Mouse (Mus musculus) thymus, postnatal 36 days (tissue): Measurements from ENCODE around the gene Map4.

Source experiments
- DNase-seq, 2 experiments: peaks; one replicate each; pipeline ENCODE4 v3.0.0; 2022; ENCODE audit warnings: mixed read lengths in 2 of 2

Gene Map4

DNA sequence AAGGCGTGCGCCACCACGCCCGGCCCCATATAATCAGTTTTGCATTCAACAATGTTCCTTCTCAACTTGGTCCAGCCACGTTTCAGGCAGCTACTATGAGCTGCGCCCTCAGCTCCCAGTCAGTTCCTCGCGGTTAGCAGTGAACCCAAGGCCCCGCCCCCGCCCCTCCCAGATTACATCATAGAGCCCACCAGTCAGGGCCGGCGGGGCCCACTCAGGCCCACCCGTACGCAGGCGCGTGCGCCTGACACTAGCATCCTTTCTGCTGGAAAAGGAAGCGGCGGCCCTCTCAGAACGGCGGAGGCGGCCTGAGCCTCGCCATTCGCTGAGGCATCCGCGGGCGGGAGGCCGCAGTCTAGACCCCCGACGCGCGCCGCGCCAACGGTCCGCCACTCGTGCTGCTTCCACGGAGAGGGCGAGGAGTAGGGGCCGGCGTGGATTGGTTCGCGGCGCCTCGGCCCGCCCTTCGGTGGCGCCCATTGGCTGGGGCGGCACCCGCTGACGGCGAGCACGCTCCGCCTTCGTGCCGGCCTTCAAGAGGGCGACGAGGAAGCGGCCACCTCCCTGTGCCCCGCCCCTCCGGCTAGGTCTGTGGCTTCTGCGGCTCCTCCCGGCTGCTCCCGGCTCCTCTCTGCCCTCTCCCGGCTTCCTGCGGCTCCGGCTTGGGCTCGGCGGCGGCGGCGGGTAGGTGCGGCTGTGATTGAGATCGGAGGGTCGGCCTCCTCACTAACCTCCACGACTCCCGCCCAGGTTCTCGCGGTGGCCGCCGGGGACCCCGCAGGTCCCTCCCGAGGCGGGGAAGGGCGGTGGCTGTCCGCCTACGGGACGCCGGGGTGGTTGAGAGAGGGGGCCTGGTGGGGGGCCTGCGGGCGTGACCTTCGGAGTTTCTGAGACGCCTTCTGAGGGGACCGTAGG, at the start of gene Map4:
TSS of gene Map4 (plus strand) at position 204 of the 915 bp plus-strand sequence.
- peak; percentile 97 to 99 for DNase-seq

- no peak for DNase-seq
Observed at GRCm38 (mm10) chr9:109886259-109886658, 45.0 kb upstream of the Map4 start.

- DNase-seq = no peak
Observed at GRCm38 (mm10) chr9:109887321-109887720, 43.9 kb upstream of the Map4 start.

GRCm38 (mm10) chr9:109891501-109891900, 39.8 kb upstream of the Map4 start:
- DNase-seq = no peak

DNA sequence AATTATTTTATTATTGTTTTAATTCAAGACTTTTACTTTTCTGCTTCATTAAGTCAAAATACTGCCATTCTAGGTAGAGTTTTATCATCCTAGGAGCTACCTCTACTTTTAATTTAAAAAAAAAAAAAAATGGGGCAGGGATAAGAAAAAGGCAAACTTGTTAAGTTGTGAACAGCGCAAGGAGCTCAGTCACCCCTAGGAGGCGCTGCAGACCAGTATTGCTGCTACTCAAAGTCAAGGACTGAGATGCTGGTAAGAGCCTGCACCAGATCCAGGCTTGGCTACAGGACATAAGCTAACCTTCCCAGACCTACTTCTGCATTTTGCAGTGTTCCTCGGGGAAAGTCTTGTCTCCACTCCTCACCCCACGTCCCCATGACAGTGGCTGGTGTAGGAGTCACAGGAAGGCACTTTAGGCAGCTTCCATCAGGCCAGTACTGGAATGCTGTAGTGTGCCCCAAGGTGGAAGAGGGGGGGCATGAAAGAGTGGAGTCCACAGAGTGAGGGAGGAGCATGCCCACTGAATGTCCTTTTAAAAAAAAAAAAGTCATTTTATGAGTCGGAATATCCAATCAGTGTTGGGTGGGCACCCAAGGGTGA, 38.5 kb upstream of the Map4 start:
- peak; percentile 64 to 68 for DNase-seq

DNA sequence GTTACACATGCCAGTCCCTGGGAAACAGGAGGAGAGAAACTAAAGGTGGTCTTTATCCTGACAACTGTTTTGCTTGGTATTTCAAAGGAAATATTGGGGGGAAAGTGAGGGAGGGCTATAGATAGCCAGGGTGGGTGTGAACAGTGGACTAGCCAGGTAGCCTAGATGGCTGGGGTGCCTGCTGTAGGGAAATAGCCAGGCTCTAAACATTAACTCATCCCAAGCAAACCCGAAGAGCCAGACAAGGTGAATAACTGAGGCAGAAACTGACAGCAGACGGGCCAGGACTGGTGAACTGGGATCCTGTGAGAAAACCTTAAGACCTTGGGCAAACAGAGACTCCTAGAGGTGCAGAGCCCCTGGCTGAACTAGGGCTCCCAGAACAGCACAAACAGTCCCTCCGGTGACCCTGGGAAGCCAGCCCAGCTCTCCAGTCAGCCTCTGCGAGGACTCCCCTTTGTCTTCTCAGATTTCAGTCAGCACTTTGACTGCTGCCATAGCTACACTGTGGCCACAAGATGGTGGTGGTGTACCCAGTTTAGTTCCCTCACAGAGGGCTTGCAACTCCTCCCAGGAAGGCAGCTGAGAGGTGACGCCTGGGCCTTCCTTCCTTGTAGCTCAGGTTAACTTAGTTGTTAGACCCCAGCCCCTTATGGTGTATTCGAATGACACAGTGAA, 36.7 kb upstream of the Map4 start:
- peak; percentile 49 to 57 for DNase-seq

GRCm38 (mm10) chr9:109895593-109895992, 35.7 kb upstream of the Map4 start:
- DNase-seq = no peak

- DNase-seq = no peak
Observed at GRCm38 (mm10) chr9:109896253-109897150, 34.8 kb upstream of the Map4 start.

- DNase-seq = no peak
Observed at GRCm38 (mm10) chr9:109898027-109898426, 33.2 kb upstream of the Map4 start.

GRCm38 (mm10) chr9:109899361-109899760, 31.9 kb upstream of the Map4 start:
- no peak for DNase-seq

- no peak for DNase-seq
Observed at GRCm38 (mm10) chr9:109899774-109900173, 31.5 kb upstream of the Map4 start.

DNA sequence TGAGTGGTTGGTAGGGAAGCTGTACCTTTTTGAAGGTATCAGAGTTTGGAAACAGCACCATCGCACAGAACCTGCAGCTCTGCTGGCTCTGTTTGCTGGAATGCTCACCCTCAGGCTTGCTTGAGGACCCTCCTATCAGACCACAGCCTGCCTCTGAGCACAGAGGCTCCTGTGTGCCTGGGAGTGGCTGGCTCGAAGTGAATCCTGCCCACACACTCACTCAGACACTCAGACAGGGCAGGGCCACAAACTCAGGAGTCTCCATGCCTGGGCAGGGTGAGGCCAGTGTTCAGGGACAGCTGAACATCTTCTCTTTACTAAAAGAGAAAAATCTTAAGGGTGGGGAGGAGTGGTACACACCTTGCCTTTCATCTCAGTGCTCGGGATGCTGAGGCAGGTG, 30.7 kb upstream of the Map4 start:
- DNase-seq = no peak

GRCm38 (mm10) chr9:109902246-109902645, 29.0 kb upstream of the Map4 start:
- DNase-seq = no peak

DNA sequence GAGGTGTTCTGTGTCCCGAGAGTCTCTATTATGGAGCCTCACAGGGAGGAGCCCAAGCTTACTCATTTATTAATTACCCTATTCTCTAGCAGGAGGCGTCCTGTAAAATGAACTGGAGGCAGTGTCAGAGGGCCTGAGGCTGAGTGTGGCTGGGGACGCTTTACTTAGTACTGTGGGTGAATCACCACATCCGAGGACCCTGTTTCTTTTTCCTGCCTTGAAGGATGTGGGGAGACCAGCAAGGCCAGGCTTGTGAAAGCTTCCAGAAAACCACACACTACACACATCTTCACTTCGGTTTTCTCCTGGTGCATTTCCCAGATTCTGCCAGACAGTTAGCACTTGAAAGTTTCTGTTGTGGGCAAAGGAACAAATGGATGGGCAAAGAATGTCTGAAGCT, 28.5 kb upstream of the Map4 start:
- DNase-seq = no peak

- DNase-seq = no peak
Observed at GRCm38 (mm10) chr9:109907300-109907699, 24.0 kb upstream of the Map4 start.

DNA sequence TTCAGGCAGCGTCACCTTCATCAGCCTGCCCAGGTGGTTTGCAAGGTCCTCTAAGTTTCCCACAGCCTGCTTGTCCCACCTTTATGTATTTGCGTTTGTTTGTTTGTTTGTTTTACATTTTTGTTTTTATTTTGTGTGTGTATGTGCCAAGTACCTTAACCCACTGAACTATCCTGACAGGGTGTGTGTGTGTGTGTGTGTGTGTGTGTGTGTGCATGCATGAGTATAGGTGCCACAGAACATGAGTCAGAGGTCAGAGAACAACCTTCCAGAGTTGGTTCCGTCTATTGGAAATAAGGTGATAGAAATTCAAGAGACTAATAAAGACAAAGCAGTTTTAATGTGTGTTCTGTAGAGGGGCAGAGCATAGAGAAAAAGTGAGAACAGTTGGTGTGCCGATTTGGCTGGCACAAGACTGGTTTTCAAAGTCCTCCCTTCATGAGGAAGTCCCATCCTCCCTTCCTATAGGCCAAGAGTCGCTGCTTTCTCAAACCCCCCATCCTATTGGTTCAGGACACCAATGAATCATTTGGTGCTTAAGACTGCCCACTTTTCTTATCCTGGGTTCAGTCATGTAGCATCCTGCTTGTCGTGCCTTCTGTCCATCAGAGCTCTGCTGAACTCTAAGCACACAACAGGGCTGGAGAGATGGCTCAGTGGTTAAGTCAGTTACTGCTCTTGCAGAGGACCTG, 23.3 kb upstream of the Map4 start:
- DNase-seq = no peak

DNA sequence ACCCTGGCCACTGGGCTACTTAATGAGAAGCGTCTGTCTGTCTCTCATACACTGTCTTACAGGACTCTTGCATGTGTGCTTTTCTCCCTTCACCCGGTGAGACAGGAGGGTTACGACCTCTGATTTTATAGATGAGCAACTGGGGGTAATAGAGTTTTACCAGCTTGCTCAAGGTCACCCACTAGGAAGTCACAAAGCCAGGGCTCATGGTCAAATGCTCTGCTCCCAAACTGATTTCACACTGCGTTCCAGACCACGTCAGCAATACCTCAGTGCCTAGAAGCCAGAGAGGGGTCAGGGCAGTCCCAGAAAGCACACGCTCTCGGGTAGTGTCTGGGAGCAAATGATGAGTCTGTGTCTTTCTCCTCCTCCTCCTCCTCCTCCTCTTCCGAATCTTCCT, 22.2 kb upstream of the Map4 start:
- DNase-seq = no peak

GRCm38 (mm10) chr9:109909926-109910325, 21.3 kb upstream of the Map4 start:
- DNase-seq = no peak

GRCm38 (mm10) chr9:109911779-109912178, 19.5 kb upstream of the Map4 start:
- no peak for DNase-seq

- DNase-seq = no peak
Observed at GRCm38 (mm10) chr9:109914269-109914926, 16.9 kb upstream of the Map4 start.

DNA sequence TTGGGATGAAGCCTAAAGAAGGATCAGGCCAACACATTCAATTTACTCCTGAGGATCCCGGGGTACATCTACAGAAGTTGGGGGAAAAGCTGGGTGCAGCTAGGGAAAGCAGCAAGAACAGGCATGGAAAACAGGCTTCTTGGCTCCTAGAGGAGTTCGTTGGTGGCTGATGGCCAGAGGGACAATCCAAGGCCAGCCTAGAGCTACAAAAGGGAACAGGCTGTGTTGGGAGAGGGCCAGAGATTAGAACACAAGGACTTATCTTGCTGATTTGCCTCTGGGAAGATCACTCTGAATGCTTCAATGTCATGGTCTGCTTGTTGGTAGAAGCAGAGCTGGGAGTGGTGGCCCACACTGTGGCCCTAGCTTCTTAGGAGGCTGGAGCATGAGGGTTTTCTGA, 13.3 kb upstream of the Map4 start:
- DNase-seq = no peak
